Mouse (Mus musculus) layer of hippocampus, postnatal 10 days (tissue): ENCODE measurements around the gene Gm21761. TPM values are rescaled to one million over a fixed set of nuclear protein-coding genes. Genes with fewer than 3 reads are reported as not detected.
"Not testable (repeated sequence)": the region's sequence is repeated elsewhere in the genome, so short reads cannot be mapped to it uniquely, and the experiment has no call there.

Experiments used
- DNase-seq, 2 experiments: peaks; one replicate each; pipeline ENCODE4 v3.0.0; 2021; ENCODE audit warnings: low spot score in 2 of 2
- long read RNA-seq: library from polyadenylated mRNA; stranded (forward); transcript quantifications from one replicate; pipeline ENCODE4 v2.0.0, GENCODE M21; 2023
- total RNA-seq, 2 experiments: library from RNA; stranded (reverse); gene quantifications; 2 replicates each; pipeline ENCODE4 v1.2.3; 2021

Gm21761 gene
- total RNA-seq: not detected
- long read RNA-seq: 0 reads

DNA sequence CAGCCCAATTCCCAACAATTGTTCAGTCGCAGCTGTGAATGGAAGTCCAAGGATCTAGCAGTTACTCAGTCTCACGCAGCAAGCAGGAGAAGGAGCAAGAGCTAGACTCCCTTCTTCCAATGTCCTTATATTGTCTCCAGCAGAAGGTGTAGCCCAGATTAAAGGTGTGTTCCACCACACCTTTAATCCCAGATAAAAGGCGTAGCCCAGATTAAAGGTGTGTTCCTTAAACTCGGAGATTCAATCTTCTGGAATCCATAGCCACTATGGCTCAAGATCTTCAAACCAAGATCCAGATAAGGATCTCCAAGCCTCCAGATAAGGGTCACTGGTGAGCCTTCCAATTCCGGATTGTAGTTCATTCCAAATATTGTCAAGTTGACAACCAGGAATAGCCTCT is at the start of gene Gm21761:
Gm21761 (minus strand) TSS at position 101 of the 400 bp plus-strand sequence.
- not testable (repeated sequence) for DNase-seq

DNA sequence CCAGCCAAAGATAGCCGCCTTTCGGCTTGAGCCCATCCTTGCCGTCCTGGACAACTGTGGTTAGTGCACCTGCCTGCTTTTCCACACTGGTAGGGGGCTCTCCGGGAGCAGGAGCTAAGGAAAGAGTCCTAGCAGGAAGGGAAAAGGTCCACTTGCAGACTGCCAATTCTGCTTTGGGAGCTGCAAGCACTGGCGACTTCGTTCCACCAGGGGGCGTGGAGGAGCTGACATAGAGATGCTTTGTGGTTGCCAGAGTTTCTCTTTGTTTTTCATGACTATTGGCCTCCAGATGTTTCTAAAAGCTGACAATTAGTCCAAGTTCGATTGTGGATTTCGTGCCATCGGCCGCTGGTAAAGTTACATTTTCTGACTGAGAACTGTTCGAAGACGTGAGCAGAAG is 40.1 kb upstream of the Gm21761 start:
- DNase-seq: not testable (repeated sequence)

DNA sequence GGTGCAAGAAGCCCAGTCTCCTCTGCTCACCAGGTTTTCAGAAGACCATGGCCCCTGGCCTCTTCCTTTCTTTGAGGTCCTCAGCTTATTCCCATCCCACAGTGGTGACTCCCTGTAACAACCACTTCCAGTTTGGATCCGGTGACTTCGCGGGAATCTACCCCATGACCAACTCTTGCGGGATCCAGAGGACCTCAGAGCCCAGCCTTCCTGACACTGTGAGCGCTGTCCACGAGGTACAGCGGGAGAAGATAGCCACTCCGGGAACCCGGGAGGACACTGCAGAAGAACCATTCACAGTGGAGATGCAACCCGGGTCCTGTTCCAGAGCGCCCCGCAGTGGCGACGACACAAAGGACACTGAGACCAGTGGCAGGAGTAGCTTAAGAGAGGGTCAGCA is 39.1 kb upstream of the Gm21761 start:
- DNase-seq: not testable (repeated sequence)

DNA sequence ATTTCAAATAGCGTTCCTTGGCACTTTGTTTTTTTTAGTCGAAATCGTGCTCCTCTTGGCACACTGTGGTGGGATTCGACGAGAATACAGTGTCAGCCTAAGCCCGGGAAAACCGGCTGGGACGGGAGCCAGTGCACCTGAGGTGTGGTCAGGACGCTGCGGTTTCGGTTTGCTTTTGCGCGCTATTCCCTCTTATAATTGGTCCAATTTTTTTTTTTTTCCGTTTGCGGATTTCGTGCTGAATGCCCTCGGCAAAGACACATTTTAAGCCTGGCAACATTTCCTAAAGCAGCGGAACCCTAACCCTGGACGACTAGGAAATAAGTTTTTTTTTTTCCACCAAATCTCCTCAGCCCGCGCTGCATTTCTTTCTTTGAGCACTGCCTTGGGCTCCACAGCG is 36.9 kb upstream of the Gm21761 start:
- DNase-seq: peak; percentile 4 to 13

DNA sequence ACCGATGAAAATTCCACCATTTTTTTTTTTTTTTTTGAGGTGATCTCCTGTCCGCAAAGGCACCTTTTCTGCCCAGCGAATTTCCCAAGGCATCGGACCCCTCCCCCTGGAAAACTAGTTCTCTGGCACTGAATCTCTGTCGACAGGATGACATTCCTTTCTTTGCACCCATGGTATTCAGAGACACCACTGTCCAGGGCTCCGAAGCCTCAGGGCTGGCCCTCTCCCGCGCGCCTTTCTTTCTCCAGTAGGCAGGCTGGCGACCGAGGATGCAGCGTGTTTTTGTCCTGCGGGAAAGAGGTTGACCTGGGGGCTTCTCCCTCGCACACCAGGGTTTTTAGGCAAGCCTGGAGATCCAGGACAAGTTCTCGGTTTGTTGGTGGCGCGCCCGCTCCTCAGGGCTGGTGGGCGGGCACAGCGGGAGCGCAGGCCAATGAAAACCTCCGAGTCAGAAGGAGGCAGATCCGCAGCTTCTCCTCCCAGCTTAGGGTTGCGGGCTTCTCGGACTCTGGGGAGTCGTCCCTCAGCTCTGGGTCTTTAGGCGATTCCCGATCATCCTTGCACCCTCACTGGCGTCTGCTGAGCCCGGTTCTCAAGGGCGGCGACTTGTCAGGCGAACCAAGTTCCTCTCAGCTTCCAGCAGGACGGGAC is 36.4 kb upstream of the Gm21761 start:
- DNase-seq: not testable (repeated sequence)

DNA sequence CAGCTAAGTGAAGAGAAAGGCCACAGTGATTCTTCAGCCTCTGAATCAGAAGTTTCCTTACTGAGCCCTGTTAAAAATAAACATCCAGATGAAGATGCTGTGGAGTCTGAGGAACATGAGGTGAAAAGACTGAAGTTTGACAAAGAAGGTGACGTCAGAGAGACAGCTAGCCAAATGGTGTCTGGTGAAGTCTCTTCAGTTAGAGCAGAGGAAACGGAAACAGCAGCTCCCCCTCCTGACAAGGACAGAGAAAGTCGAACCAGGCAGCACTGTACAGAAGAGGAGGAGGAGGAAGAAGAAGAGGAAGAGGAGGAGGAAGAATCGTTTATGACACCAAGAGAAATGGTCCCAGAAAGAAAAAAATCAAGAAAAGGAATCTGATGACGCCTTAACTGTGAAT is 33.8 kb upstream of the Gm21761 start:
- not testable (repeated sequence) for DNase-seq

DNA sequence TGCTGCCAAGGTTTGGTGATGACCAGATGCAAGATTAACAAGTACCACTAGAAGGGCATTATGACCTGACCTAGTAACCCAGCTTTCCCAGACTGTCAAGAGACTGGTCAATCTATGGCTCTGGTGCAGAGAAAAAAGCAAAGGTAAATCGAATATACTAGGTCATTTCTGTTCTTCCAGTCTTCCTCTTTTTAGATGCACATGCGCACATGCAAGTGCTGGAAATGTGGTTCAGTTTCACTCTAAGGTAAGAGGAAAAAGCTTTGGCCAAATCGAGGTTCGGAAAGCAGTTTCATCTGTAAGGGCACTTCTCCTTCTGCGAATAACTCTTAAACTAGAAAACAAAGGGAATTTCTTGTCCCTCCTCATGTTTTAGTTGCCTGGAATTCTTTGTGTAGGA is 26.5 kb upstream of the Gm21761 start:
- DNase-seq: not testable (repeated sequence)

DNA sequence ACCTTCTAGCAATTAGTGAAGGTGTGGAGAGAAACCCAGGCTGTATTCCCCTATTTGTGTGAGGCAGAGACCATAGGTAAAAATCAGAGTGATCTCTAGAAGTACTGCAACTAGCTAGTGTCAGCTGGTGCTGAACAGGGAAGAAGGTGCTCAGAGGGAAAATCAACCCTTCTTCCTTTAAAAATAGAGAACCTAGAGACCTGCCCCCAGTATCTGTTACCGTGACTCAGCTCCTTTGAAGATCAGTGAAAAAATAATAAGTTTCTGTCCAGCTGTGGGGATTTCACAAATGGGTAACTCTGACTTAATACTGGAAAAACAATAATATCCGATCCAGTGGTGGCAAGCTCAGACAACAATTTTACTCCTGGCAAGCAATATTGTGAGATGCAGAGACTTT is 26.0 kb upstream of the Gm21761 start:
- DNase-seq: not testable (repeated sequence)

DNA sequence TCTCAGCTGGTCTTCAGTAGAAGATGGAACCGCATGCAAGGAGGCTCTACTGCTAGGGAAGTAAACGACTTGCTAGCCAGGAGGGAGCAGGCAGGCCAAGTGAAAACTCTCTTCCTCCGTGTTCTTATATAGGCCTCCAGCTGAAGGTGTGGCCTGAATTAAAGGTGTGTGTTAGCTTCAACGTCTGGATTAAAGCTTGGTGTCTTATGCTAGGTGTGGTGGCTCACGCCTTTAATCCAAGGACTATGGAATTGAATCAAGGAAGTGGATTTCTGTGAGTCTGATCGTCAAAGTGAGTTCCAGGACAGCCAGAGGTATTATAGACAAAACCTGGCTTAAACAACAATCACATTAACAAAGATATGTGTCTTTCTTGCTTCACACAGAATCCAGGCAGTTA is 21.6 kb upstream of the Gm21761 start, which contains the start of gene B020031M17Rik:
B020031M17Rik (minus strand) TSS at position 101 of the 400 bp plus-strand sequence.
- not testable (repeated sequence) for DNase-seq

DNA sequence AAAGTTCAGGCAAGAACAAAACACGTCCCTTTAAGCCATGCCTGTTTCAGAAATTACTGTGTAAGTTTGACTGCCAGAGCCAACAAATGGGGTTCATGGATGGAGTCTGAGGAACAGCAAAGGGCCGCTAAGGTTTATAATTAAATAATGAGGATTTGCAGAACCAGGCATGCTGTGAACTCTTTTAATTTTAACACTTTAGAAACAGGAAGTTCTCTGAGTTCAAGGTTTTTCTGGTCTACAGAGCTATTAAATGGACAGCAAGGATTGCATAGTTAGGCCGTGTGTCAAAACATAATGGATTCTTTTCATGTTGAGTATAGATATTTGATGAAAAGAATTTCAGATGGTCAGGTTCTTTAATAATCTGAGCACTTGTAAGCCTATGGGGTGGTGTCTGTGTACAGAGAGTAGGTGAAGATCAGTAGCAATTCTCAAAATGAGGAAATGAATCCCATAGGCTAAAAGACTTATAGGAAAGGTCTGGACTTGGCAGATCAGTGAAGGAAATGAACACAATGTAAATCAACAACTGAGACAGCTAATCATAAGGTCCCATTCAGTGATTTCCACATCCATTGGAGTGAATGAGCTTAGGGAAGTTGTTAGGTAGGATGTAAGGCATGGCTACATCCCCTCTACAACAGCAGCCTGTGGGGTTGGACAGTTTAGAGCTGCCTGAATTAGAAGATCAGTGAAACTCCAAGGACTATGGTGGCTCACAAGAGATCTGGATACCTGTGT is 4.3 kb downstream of the Gm21761 start:
- DNase-seq: not testable (repeated sequence)

DNA sequence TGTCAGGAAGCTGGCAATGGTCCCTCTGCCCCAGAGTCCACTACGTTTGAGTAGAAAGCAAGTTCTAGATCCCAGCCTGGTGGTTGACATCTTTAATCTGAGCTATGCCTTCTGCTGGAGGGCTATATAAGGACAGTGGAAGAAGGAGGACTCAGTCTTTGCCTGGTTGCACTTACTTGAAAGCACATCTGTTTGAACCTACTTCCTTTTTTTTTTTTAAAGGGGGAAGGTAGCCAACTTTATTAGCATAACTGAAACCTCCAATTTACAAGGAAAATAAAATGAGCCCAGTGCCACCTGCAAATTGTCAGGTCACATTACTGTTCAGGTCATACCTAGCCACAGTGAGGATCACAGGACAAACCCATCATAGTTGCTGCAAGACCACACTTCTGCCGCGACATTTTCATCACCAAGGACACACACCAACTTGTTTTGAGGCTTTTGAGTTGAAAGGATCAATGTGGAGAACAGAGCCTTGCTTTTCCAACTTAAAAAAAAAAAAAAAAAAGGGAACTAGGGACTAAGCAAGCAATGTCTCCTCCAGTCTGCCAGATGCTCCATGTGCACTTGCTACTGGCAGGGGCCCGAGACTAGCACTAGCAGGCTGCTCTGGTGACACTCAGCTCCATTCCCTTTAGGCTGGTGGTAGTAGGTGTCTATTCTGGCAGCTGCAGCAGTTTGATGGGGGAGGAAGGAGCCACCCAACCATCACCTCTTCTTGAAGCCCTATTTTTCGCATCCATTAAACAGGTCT is 11.9 kb downstream of the Gm21761 start:
- DNase-seq: not testable (repeated sequence)

DNA sequence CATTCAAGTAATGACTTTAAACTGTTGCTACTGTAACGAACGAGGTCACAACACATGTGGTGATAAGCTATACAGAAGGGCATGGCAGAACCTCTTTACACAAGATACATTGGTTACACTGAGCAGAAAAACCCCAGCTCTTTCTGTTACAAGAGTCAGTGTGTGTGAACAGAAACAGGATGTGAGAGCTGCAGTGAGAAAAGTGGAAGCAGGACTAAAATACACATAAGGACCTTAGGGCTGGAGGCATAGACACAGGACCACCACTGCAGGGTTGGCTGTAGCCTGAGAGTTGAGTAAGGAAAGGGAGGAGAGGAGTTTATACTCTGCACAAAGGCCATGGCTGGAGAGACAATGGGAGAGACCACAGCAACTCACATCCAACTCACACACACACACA is 12.6 kb downstream of the Gm21761 start:
- DNase-seq: not testable (repeated sequence)

DNA sequence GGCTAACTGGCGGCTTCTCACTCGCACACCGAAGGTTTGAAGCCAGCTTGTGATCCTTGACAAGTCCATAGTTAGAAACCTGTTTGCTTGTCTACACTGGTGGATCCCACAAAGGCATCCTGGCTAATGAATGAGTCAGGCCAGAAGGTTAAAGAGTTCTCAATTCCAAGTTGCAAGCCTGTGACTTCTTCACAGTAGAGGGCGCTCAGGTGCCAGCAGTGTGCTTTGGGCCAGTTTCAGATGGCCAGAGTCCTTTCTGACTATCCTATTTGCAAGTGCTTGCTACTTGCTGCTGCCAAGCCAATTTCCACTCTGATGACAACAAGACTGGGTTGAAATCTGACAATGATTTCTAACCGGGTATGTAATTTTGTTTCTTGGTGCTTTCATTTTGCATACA is 30.5 kb downstream of the Gm21761 start:
- DNase-seq: not testable (repeated sequence)

DNA sequence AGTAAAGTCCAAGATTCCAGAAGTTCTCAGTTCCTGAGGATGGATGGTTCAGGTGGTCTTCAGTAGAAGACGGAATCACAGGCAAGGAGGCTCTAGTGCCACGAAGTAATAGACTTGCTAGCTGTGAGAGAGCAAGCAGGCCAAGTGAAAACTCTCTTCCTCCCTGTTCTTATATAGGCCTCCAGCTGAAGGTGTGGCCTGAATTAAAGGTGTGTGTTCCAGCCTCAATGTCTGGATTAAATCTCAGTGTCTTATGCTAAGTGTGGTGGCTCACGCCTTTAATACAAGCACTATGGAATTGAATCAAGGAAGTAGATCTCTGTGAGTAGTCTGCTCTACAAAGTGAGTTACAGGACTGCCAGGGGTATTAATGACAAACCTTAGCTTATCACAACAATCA is 34.4 kb downstream of the Gm21761 start, which contains the start of gene Tcstv1:
Tcstv1 (minus strand) TSS at position 101 of the 400 bp plus-strand sequence.
- DNase-seq: not testable (repeated sequence)

DNA sequence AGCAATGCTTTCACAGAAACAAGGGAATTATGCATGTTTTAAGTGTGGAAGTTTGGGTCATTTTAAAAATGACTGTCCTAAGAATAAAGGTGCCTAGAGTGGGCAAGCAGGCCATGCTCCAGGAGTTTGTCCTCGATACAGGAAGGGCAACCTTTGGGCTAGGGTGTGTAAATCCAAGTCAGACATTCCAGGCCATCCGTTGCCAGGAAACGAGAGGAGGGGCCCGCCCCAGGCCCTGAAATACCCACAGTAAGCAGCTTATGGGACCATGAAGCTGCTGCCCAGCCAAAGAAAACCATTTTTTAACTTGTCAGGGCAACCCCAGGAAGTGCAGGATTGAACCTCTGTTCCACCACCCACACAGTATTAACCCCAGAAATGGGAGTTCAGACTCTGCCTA is 42.2 kb downstream of the Gm21761 start:
- DNase-seq: not testable (repeated sequence)

DNA sequence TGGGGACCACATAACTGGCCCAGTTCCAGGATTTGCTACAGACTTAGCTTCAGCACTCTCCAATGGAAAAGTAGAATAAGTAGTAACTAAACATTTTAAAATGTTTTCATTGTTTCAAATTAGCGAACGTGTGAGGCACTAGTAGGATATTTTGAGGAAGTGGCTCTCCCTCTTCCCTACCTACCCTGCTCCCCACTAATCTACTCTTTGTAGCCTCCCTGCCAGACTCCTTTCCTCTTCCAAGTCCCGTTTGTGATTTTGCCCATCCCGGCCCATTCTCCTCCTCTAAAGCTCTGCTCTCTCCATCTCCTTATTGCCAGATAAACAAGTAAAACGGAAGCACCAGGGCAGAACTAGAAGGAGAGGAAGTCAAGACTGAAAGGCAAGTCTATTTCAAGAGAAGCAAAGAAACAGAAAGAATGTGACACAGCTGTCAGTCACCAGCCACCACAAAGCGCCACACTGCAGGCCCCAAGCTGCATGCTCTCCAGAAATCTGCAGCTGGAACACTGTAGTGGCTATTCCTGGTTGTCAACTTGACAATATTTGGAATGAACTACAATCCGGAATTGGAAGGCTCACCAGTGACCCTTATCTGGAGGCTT is 64.6 kb downstream of the Gm21761 start:
- not testable (repeated sequence) for DNase-seq

DNA sequence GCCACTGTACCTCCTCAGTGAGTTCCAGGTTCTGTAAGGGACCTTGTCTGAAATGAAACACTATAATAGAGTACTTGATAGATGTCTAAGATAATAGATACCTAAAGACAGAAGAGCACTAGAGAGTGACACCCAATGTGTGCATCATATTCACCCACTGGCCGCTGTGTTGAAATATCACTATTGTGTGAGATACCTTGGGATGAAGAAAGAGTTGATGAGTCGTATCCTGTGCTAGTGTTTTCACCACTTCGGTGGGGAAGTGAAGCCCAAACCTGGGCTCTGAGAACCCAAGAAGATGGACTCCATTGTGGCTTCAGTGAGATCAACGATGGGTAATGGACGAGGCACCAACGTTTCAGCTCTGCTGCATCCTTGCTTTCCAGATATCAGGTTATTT is 66.7 kb downstream of the Gm21761 start:
- DNase-seq: not testable (repeated sequence)
